Mouse (Mus musculus): ENCODE data around the gene Ak7.

- TF ChIP-seq CTCF (IDR thresholded peaks at IDR 0.05; ENCODE audit: low read depth, low read length) (no peak), POLR2A (IDR thresholded peaks at IDR 0.05; ENCODE audit: borderline replicate concordance, low read depth, low read length) (no peak)
These were observed 27.0 kb upstream of the Ak7 start for GRCm38 (mm10) chr12:105678762-105679161.

Measured in bone marrow macrophage, adult 2 months (primary cell).